Mouse (Mus musculus) ES-CJ7 (cell line): ENCODE measurements around the gene CN725425.

ENCODE experiments used
- DNase-seq: peaks from one replicate; pipeline ENCODE4 v3.0.0; 2011; ENCODE audit warnings: low read depth, low spot score

CN725425 gene

GRCm38 (mm10) chr15:91206518-91206917 is 7.2 kb downstream of the CN725425 start:
- DNase-seq: no peak

- DNase-seq: no peak
Observed at GRCm38 (mm10) chr15:91237294-91237693, 38.0 kb downstream of the CN725425 start.

- no peak for DNase-seq
Observed at GRCm38 (mm10) chr15:91240683-91241335, 41.5 kb downstream of the CN725425 start.

- DNase-seq: no peak
Observed at GRCm38 (mm10) chr15:91250815-91251214, 51.5 kb downstream of the CN725425 start.

- DNase-seq: no peak
Observed at GRCm38 (mm10) chr15:91251544-91252408, 52.5 kb downstream of the CN725425 start.

GRCm38 (mm10) chr15:91252956-91253355 is 53.7 kb downstream of the CN725425 start:
- no peak for DNase-seq

- no peak for DNase-seq
Observed at GRCm38 (mm10) chr15:91255308-91255707, 56.0 kb downstream of the CN725425 start.

GRCm38 (mm10) chr15:91257140-91257539 is 57.8 kb downstream of the CN725425 start:
- DNase-seq: no peak

- DNase-seq: no peak
Observed at GRCm38 (mm10) chr15:91260578-91260977, 61.3 kb downstream of the CN725425 start.

GRCm38 (mm10) chr15:91263926-91264325 is 64.6 kb downstream of the CN725425 start:
- DNase-seq: peak; percentile 51

- DNase-seq: no peak
Observed at GRCm38 (mm10) chr15:91268532-91268931, 69.2 kb downstream of the CN725425 start.

- DNase-seq: no peak
Observed at GRCm38 (mm10) chr15:91275961-91276360, 76.7 kb downstream of the CN725425 start.

- DNase-seq: no peak
Observed at GRCm38 (mm10) chr15:91279571-91279970, 80.3 kb downstream of the CN725425 start.

- no peak for DNase-seq
Observed at GRCm38 (mm10) chr15:91281521-91281920, 82.2 kb downstream of the CN725425 start.

GRCm38 (mm10) chr15:91282822-91283221 is 83.5 kb downstream of the CN725425 start:
- DNase-seq: no peak

GRCm38 (mm10) chr15:91283418-91283817 is 84.1 kb downstream of the CN725425 start:
- DNase-seq: no peak

GRCm38 (mm10) chr15:91299319-91299835 is 100.1 kb downstream of the CN725425 start:
- DNase-seq: no peak

GRCm38 (mm10) chr15:91301366-91301765 is 102.1 kb downstream of the CN725425 start:
- DNase-seq: peak; percentile 69

- DNase-seq: peak; percentile 72
Observed at GRCm38 (mm10) chr15:91304296-91304852, 105.1 kb downstream of the CN725425 start.
